Mouse (Mus musculus) hindbrain, embryonic 13.5 days (tissue): ENCODE data around the gene Corin. TPM values are rescaled to one million over a fixed set of nuclear protein-coding genes. Genes with fewer than 3 reads are reported as not detected.

Experiments
- ATAC-seq: fragments of 200-750 bp; cut with Nextera tagmentation; 2 replicates; pipeline ENCODE4 v1.8.0; 2017; ENCODE audit warnings: moderate TSS enrichment; ENCODE audit not compliant: low FRiP score
- H3K27ac ChIP-seq: fragments of 300-500 bp; sonication (generic); 2 replicates; pipeline ENCODE4 v1.5.1; 2015; ENCODE audit warnings: inconsistent platforms, mild to moderate bottlenecking, moderate library complexity
- H3K27me3 ChIP-seq: fragments of 300-500 bp; sonication (generic); 2 replicates; pipeline ENCODE4 v1.6.1; 2015; ENCODE audit warnings: mild to moderate bottlenecking, inconsistent platforms
- H3K36me3 ChIP-seq: fragments of 300-500 bp; sonication (generic); 2 replicates; pipeline ENCODE4 v1.6.1; 2015; ENCODE audit warnings: mild to moderate bottlenecking, inconsistent platforms
- H3K4me1 ChIP-seq: fragments of 300-500 bp; sonication (generic); replicated peaks from 2 replicates; pipeline ENCODE4 v1.6.1; 2015; ENCODE audit warnings: inconsistent platforms
- H3K4me2 ChIP-seq: fragments of 300-500 bp; sonication (generic); 2 replicates; pipeline ENCODE4 v1.6.1; 2015; ENCODE audit warnings: inconsistent platforms, mild to moderate bottlenecking, moderate library complexity
- H3K4me3 ChIP-seq: fragments of 300-500 bp; sonication (generic); 2 replicates; pipeline ENCODE4 v1.5.1; 2015; ENCODE audit warnings: mild to moderate bottlenecking, inconsistent platforms
- H3K9ac ChIP-seq: fragments of 300-500 bp; sonication (generic); 2 replicates; pipeline ENCODE4 v1.6.1; 2015; ENCODE audit warnings: mild to moderate bottlenecking, inconsistent platforms
- H3K9me3 ChIP-seq: fragments of 300-500 bp; sonication (generic); 2 replicates; pipeline ENCODE4 v1.6.1; 2016; ENCODE audit warnings: inconsistent platforms
- WGBS: fragments of 180-500 bp; shearing (Covaris S2); methylation state at CpG from one replicate; pipeline ENCODE4 v1.1.7; 2015; 5-methylcytosine and 5-hydroxymethylcytosine counted together
- polyA plus RNA-seq: library from polyadenylated mRNA; unstranded; fragments of >200 nt; fragmentation: Nextera tagmentation; extraction: Ambion mirVana; gene quantifications from 2 replicates; pipeline ENCODE4 v1.2.1, GENCODE M21; 2015

Corin gene
- polyA plus RNA-seq, 1 experiment from 2014 or later, result 4.8 TPM

GRCm38 (mm10) chr5:72431856-72432255, 72.4 kb downstream of the Corin start:
- WGBS, result 84% methylated on average over 3 of the region's 3 CpGs
- Histone ChIP-seq H3K27ac (no peak overlapping the region), H3K9ac (no peak overlapping the region), H3K36me3 (no peaks in the 10 kb centered on the region), H3K4me3 (no peak overlapping the region), H3K4me1 (no peaks in the 10 kb centered on the region), H3K4me2 (no peak overlapping the region), H3K27me3 (no peaks in the 10 kb centered on the region), H3K9me3 (no peaks in the 10 kb centered on the region)
- no peak for ATAC-seq

DNA sequence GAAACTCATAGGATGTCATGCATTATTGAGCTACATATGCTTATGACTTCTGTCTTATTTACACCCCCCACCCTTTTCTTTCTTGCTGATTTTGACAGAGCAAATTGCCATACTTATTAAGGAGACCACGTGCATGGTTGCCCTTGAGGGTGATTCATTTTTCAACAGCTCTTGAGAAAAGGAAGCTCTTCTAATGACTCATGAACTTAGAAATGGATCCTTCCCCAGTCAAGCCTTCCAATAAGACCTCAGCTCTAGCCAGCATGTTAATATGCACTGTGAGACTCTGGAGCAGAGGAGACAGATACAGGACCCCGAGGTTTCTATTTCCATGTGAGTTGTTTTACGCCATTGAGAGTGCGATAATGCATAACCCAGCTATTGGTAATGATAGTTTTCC, 76.7 kb downstream of the Corin start:
- WGBS, result 87% methylated on average over 4 of the region's 4 CpGs
- Histone ChIP-seq H3K27me3 (no peaks in the 10 kb centered on the region), H3K4me1 (no peaks in the 10 kb centered on the region), H3K4me3 (no peak overlapping the region), H3K9me3 (no peaks in the 10 kb centered on the region), H3K27ac (no peak overlapping the region), H3K9ac (no peak overlapping the region), H3K4me2 (no peak overlapping the region), H3K36me3 (no peaks in the 10 kb centered on the region)
- no peak for ATAC-seq

DNA sequence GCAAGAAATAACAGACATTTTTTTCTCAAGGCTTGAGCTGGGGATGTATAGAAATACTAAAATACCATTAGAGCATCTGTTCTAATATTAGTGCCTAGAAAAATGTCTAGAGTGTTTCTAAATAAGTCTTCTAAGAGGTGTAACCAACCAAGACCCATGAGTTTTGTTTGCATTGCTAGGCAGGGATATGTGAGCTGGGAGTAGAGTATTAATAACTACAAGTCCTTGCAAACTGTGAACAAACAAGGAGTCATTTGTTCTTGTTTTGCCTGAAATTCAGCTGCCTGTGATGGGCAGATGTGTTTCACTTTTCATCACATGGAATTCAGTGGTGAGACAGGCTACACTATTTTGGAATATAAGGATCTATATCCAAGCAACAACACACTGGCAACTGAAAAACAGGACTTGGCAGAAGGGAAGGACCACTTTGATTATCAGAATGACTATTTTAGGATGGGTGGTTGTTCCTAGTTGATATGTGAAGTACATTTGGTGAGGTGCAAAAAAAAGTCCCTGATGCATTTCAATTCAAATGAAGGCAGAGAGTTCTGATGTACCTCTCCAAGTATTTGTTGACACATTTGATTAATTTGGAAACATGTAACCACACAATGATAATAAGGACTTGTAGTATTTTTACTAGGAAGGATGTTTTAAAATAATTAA, 78.8 kb downstream of the Corin start:
- no peaks in the 10 kb centered on the region for H3K9me3 ChIP-seq
- H3K27me3 ChIP-seq, result no peaks in the 10 kb centered on the region
- no peaks in the 10 kb centered on the region for H3K36me3 ChIP-seq
- H3K9ac ChIP-seq, result no peak overlapping the region
- H3K4me1 ChIP-seq, result no peaks in the 10 kb centered on the region
- H3K27ac ChIP-seq, result no peak overlapping the region
- no peak overlapping the region for H3K4me3 ChIP-seq
- no peak for ATAC-seq
- no peak overlapping the region for H3K4me2 ChIP-seq

GRCm38 (mm10) chr5:72411874-72412329, 92.4 kb downstream of the Corin start:
- Histone ChIP-seq H3K27me3 (no peaks in the 10 kb centered on the region), H3K27ac (no peak overlapping the region), H3K9ac (no peak overlapping the region), H3K4me1 (no peaks in the 10 kb centered on the region), H3K4me3 (no peak overlapping the region), H3K36me3 (no peaks in the 10 kb centered on the region), H3K4me2 (no peak overlapping the region), H3K9me3 (no peaks in the 10 kb centered on the region)
- ATAC-seq, result no peak
- 44% methylated on average over 10 of the region's 10 CpGs for WGBS

DNA sequence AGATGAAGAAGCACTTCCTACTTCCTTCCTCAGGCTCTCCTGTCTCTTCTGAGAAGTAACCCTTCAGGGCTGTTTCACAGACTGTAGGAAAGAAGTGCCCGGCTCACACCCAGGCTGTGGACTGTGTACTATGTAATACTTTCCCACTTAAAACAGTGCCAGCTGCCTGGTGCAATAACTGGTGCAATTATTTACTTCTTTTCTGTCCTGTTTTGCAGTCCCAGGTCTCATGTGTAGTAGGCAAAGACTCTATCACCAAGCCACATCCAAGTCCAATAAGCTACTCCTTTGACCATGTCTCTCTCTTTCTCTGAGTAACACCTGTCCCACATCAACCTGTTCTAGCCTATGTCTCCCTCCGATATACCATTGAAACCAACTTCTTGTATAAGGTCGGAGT, 93.4 kb downstream of the Corin start:
- no peak overlapping the region for H3K9ac ChIP-seq
- no peak for ATAC-seq
- 94% methylated on average over 3 of the region's 3 CpGs for WGBS
- no peaks in the 10 kb centered on the region for H3K9me3 ChIP-seq
- no peak overlapping the region for H3K4me2 ChIP-seq
- no peaks in the 10 kb centered on the region for H3K36me3 ChIP-seq
- H3K27ac ChIP-seq, result no peak overlapping the region
- no peak overlapping the region for H3K4me3 ChIP-seq
- no peaks in the 10 kb centered on the region for H3K27me3 ChIP-seq
- H3K4me1 ChIP-seq, result no peaks in the 10 kb centered on the region

DNA sequence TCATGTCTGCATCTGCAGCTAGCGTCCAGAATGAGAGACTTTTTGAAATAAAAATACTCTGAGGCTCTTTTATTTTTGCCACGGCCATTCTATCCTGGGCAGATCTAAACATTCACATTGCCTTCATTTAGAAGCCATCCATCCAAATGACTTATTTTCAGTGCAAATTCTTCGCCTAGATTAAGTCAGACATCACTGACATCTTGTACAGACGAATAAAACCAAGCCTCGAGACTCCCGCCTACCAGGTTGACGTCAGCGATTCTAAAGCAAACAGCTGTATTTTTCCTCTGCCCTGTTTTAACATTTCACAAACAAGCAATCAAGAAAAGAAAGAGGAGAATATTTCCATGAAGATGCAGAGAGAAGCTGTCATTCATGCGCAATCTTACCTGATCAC, 100.9 kb downstream of the Corin start:
- peaks cover 8% of the 10 kb centered on the region; the same call in 1 of the 2 replicates for H3K4me1 ChIP-seq
- H3K4me3 ChIP-seq, result no peak overlapping the region
- no peak overlapping the region for H3K9ac ChIP-seq
- no peaks in the 10 kb centered on the region for H3K36me3 ChIP-seq
- 77% methylated on average over 9 of the region's 9 CpGs for WGBS
- no peak overlapping the region for H3K4me2 ChIP-seq
- no peak for ATAC-seq
- no peak overlapping the region for H3K27ac ChIP-seq
- H3K9me3 ChIP-seq, result no peaks in the 10 kb centered on the region
- no peaks in the 10 kb centered on the region for H3K27me3 ChIP-seq

DNA sequence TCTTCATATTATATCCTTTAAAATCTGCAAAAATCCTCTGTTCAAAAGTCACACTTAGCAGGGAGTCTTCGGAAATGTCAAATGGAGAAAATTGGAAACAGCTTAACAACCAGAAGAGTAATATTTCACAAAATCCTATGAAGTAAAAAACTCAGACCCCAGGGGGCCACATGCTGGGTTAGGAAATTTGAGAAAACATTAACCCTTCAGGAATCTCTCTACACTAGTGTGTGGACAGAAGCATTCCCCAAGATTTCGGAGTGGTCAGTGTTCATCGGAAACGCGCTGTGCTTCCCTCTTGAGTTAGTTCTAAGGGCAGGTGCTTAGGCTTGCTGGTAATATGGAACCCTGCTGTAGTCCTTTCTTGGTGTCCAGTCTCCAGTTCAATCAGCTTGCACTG, 101.4 kb downstream of the Corin start:
- Histone ChIP-seq H3K9me3 (no peaks in the 10 kb centered on the region), H3K4me1 (peaks cover 8% of the 10 kb centered on the region; the same call in 1 of the 2 replicates), H3K4me3 (no peak overlapping the region), H3K27ac (no peak overlapping the region), H3K4me2 (no peak overlapping the region), H3K9ac (no peak overlapping the region), H3K36me3 (no peaks in the 10 kb centered on the region), H3K27me3 (no peaks in the 10 kb centered on the region)
- ATAC-seq, result no peak
- 85% methylated on average over 5 of the region's 5 CpGs for WGBS

DNA sequence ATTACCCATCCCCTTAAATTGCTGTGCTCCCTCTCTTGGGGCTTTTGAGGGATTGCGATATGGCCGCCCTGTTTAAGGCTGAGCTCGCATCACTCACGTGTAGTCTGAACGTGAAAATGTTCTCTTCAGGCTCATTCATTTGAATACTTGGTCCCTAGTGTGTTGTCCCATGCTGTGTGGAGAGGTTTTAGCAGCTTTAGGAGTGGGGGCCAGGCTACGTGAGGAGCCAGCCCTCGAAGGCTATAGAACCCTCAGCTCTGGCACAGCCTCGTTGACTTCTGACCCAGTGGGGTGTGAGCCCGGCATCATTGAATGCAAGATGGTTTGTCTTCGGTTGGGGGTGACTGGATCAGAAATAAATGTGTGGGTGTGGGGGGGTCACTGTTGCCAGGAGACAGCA, 102.5 kb downstream of the Corin start:
- Histone ChIP-seq H3K27ac (no peak overlapping the region), H3K4me3 (no peak overlapping the region)
- 0 out of 2 replicates have a peak, but pooled peaks have one; percentile 43 for ATAC-seq

DNA sequence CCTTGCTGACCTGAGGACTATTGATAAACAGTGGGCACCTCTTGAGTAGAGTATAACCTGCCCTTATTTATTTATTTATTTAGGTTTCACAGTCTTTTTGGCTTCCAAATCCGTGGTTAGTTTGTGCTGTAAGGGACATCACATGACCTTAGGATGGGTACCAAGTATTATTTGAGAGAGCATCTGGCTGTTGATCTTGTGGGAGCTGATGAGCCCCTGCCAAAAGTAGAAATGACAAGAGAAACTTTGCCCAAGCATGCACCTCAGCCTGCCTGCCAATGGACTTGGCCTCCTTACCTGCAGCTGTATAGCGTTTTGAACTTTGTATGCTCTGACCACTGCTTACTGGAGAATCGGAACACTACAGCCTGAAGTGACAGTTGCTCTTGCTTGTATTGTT, 103.0 kb downstream of the Corin start:
- H3K4me3 ChIP-seq, result no peak overlapping the region
- H3K4me2 ChIP-seq, result no peak overlapping the region
- peaks cover 8% of the 10 kb centered on the region; the same call in 1 of the 2 replicates for H3K4me1 ChIP-seq
- H3K27me3 ChIP-seq, result no peaks in the 10 kb centered on the region
- ATAC-seq, result no peak
- H3K27ac ChIP-seq, result no peak overlapping the region
- WGBS, result 92% methylated on average over 3 of the region's 3 CpGs
- no peaks in the 10 kb centered on the region for H3K9me3 ChIP-seq
- no peaks in the 10 kb centered on the region for H3K36me3 ChIP-seq
- H3K9ac ChIP-seq, result no peak overlapping the region

More for the DNA sequence above, 102.5 kb downstream of the Corin start:
- Histone ChIP-seq H3K27me3 (no peaks in the 10 kb centered on the region), H3K9me3 (no peaks in the 10 kb centered on the region), H3K4me1 (peaks cover 8% of the 10 kb centered on the region; the same call in 1 of the 2 replicates), H3K36me3 (no peaks in the 10 kb centered on the region), H3K9ac (no peak overlapping the region), H3K4me2 (no peak overlapping the region)
- WGBS, result 48% methylated on average over 10 of the region's 10 CpGs

DNA sequence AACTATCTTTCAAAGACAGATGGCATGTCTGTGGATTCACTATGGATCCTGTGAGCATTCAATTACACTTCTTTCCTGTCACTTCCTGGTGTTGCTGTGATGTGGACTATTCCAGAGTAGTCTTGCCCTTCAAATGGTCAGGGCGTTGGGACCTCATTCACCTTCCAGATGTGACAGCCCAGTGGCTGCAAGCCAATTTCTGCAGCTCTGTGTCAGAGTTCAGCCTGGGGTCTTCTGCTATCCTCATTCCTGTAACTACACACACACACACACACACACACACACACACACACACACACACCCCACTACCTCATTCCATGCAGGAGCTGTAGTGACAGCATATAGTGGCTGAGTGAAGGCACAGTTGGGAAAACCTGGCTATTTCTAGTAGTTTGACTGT, 122.1 kb downstream of the Corin start:
- Histone ChIP-seq H3K9me3 (no peaks in the 10 kb centered on the region), H3K4me3 (no peak overlapping the region), H3K36me3 (no peaks in the 10 kb centered on the region), H3K27me3 (no peaks in the 10 kb centered on the region), H3K9ac (no peak overlapping the region), H3K27ac (no peak overlapping the region), H3K4me2 (no peak overlapping the region), H3K4me1 (no peaks in the 10 kb centered on the region)
- no peak for ATAC-seq
- 79% methylated on average over 1 of the region's 1 CpGs for WGBS

DNA sequence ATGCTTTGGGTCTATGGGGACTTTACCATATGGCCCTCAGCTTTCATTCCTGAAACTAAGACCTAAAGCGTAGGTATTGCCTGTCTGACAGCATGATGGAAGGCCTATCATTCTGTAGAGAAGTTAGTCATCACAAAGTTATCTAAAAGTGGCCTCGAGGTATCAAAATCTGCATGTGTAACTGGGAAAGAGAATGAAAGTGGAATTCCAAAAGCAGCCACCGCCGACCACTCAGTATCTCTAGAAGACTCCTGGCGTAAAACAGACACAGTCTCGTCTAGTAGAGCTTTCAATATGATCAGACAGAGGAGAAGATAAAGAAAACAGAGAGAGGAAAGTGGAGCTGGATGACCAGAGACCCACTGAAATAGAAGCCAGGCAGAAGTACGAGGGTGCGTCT, 123.7 kb downstream of the Corin start:
- Histone ChIP-seq H3K4me2 (no peak overlapping the region), H3K4me3 (no peak overlapping the region), H3K36me3 (no peaks in the 10 kb centered on the region), H3K9ac (no peak overlapping the region), H3K27ac (no peak overlapping the region), H3K9me3 (no peaks in the 10 kb centered on the region), H3K4me1 (no peaks in the 10 kb centered on the region), H3K27me3 (no peaks in the 10 kb centered on the region)
- ATAC-seq, result no peak
- 79% methylated on average over 8 of the region's 8 CpGs for WGBS

DNA sequence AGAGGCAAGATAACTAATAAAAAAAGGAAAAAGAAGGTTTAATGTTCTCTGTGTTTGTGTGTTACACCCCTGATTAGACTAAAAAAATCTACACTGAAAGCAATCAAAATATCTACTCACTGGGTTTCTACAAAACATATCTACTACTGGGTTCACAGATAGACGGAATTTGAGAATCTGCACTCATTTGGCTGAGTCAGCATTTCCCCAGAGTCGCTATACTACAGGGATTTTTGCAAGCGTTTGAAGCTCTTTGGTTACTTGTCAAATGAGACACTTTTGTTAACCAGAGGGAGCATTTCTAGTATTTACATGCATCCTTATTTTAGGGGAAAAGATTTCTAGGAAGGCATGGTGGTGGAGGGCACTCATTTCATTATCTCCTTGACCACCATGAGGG, 136.3 kb downstream of the Corin start:
- Histone ChIP-seq H3K27ac (no peak overlapping the region), H3K4me3 (no peak overlapping the region)
- WGBS, result 76% methylated on average over 3 of the region's 3 CpGs

DNA sequence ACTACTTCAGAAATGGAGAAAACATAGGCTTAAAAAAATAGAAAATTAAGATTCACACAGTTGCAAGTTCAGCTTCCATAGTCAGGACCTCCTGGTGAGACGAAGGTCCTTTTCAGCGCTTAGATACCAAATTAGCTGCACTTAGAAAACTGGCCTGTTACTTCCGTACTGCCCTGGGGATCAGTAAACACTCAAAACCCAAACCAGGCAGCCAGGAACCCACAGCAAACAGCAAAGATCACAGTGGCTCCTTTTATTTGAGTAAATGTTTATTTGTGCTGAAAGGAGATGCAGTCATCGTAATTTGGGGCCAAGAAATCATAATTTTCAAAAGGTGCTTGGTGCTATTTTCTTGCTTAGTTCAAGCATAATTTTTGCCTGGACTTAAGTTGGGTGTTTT, 138.5 kb downstream of the Corin start:
- no peak overlapping the region for H3K9ac ChIP-seq
- ATAC-seq, result no peak
- H3K27ac ChIP-seq, result no peak overlapping the region
- H3K4me1 ChIP-seq, result no peaks in the 10 kb centered on the region
- 70% methylated on average over 4 of the region's 4 CpGs for WGBS
- H3K4me3 ChIP-seq, result no peak overlapping the region
- H3K27me3 ChIP-seq, result no peaks in the 10 kb centered on the region
- H3K36me3 ChIP-seq, result no peaks in the 10 kb centered on the region
- H3K4me2 ChIP-seq, result no peak overlapping the region
- no peaks in the 10 kb centered on the region for H3K9me3 ChIP-seq

More for the DNA sequence above, 136.3 kb downstream of the Corin start:
- Histone ChIP-seq H3K9ac (no peak overlapping the region), H3K4me2 (no peak overlapping the region), H3K9me3 (no peaks in the 10 kb centered on the region), H3K4me1 (no peaks in the 10 kb centered on the region), H3K27me3 (no peaks in the 10 kb centered on the region), H3K36me3 (no peaks in the 10 kb centered on the region)
- ATAC-seq, result no peak
